Mouse (Mus musculus) thymus, postnatal 36 days (tissue): ENCODE measurements around the gene Tubgcp6.

Experiments used
- DNase-seq, 2 experiments: peaks; one replicate each; pipeline ENCODE4 v3.0.0; 2022; ENCODE audit warnings: mixed read lengths in 2 of 2

Tubgcp6 gene

GRCm38 (mm10) chr15:89062518-89062910, 60.4 kb downstream of the Tubgcp6 start:
- no peak for DNase-seq

- DNase-seq: no peak
Observed at GRCm38 (mm10) chr15:89061761-89062517, 61.0 kb downstream of the Tubgcp6 start.

- DNase-seq: no peak
Observed at GRCm38 (mm10) chr15:89060811-89061460, 62.0 kb downstream of the Tubgcp6 start.

GRCm38 (mm10) chr15:89060032-89060681, 62.8 kb downstream of the Tubgcp6 start:
- DNase-seq: no peak

- DNase-seq: no peak
Observed at GRCm38 (mm10) chr15:89059161-89059931, 63.6 kb downstream of the Tubgcp6 start, which contains the start of gene Panx2. Panx2 (plus strand) TSS chr15:89059734.

GRCm38 (mm10) chr15:89058736-89059135, 64.2 kb downstream of the Tubgcp6 start:
- no peak for DNase-seq

GRCm38 (mm10) chr15:89054666-89055065, 68.2 kb downstream of the Tubgcp6 start:
- DNase-seq: no peak
